ENCODE assay signal across 19 mouse cellular contexts in genomic region chr13:38714838-38715237, GRCm38 (mm10).
"Had no signal": no experiment of that assay in that cellular context is flagged by ENCODE, and none has a peak within 500 bp of the region (broad histone marks: within the 10 kb centered on the region; RNA-seq: fewer than 3 reads in every experiment).

No protein-coding gene starts in this region.

- H3K9ac ChIP-seq: limb, embryonic 12.5 days; limb, embryonic 15.5 days; liver, embryonic 14.5 days; liver, postnatal 0 days; lung, embryonic 14.5 days; midbrain, embryonic 12.5 days; midbrain, embryonic 15.5 days; neural tube, embryonic 12.5 days; neural tube, embryonic 15.5 days had no signal

- DNase-seq: kidney, postnatal 25 days; layer of hippocampus, adult 9-11 months; left cerebral cortex, postnatal 4 days; liver, postnatal 0 days; lung, embryonic 14.5 days; thymus, adult 2 months; thymus, postnatal 14 days; thymus, postnatal 4 days had no signal

- H3K27ac ChIP-seq: kidney, postnatal 0 days; layer of hippocampus, adult 2 months; limb, embryonic 12.5 days; limb, embryonic 15.5 days; liver, embryonic 14.5 days; macrophage; midbrain, embryonic 12.5 days; midbrain, embryonic 15.5 days; neural tube, embryonic 12.5 days; neural tube, embryonic 15.5 days had no signal

- H3K36me3 ChIP-seq: limb, embryonic 12.5 days; limb, embryonic 15.5 days; midbrain, embryonic 12.5 days; midbrain, embryonic 15.5 days; neural tube, embryonic 12.5 days; neural tube, embryonic 15.5 days had no signal

- H3K4me3 ChIP-seq: layer of hippocampus, adult 2 months; limb, embryonic 12.5 days; limb, embryonic 15.5 days; midbrain, embryonic 12.5 days; midbrain, embryonic 15.5 days; neural tube, embryonic 12.5 days; neural tube, embryonic 15.5 days had no signal

- H3K9me3 ChIP-seq: limb, embryonic 12.5 days; limb, embryonic 15.5 days; midbrain, embryonic 12.5 days; midbrain, embryonic 15.5 days; neural tube, embryonic 12.5 days; neural tube, embryonic 15.5 days had no signal

- H3K27me3 ChIP-seq: limb, embryonic 12.5 days; limb, embryonic 15.5 days; midbrain, embryonic 12.5 days; midbrain, embryonic 15.5 days; neural tube, embryonic 12.5 days; neural tube, embryonic 15.5 days had no signal

- ATAC-seq: liver, postnatal 0 days; lung, postnatal 0 days; midbrain, embryonic 15.5 days had no signal

- H3K4me1 ChIP-seq: limb, embryonic 12.5 days; limb, embryonic 15.5 days; midbrain, embryonic 12.5 days; midbrain, embryonic 15.5 days; neural tube, embryonic 12.5 days; neural tube, embryonic 15.5 days had no signal
